Mouse (Mus musculus) leukemia stem cell, adult 10-12 weeks (primary cell): Measurements from ENCODE around the gene Dnm2. TPM values are rescaled to one million over a fixed set of nuclear protein-coding genes. Genes with fewer than 3 reads are reported as not detected.

Experiments used
- polyA plus RNA-seq: library from polyadenylated mRNA; stranded (reverse); fragments of >175 nt; gene quantifications from 2 replicates; pipeline ENCODE4 v1.2.3, GENCODE M21; 2012; ENCODE audit warnings: low replicate concordance

Dnm2 gene
- polyA plus RNA-seq, result 869 and 1,352 TPM in 2 replicates

GRCm38 (mm10) chr9:21424631-21425555 is at the start of gene Dnm2:
TSS of gene Dnm2 (plus strand) at chr9:21424908.

GRCm38 (mm10) chr9:21411669-21412550 is 12.8 kb upstream of the Dnm2 start, which contains the start of gene Qtrt1:
TSS of gene Qtrt1 (plus strand) at chr9:21411837.

GRCm38 (mm10) chr9:21509772-21510688 is 85.3 kb downstream of the Dnm2 start, which contains the start of gene Tmed1:
TSS of gene Tmed1 (minus strand) at chr9:21510252.

GRCm38 (mm10) chr9:21525937-21526633 is 101.4 kb downstream of the Dnm2 start, which contains the start of gene AB124611:
TSS of gene AB124611 (plus strand) at chr9:21526176.

GRCm38 (mm10) chr9:21546789-21547074 is 122.0 kb downstream of the Dnm2 start, which contains the start of gene Carm1:
TSS of gene Carm1 (plus strand) at chr9:21546894.

Other genes starting within 250 kb of the Dnm2 start
- gene Keap1, start 185.5 kb upstream of the Dnm2 start, polyA plus RNA-seq, result 71.0 and 87.9 TPM in 2 replicates
- 2.2 and 3.1 TPM in 2 replicates for gene S1pr5, start 176.5 kb upstream of the Dnm2 start, polyA plus RNA-seq
- 101 and 110 TPM in 2 replicates for gene Atg4d, start 159.6 kb upstream of the Dnm2 start, polyA plus RNA-seq
- gene Kri1, start 136.9 kb upstream of the Dnm2 start, polyA plus RNA-seq, result 19.7 and 21.5 TPM in 2 replicates
- 15.0 and 27.2 TPM in 2 replicates for gene Cdkn2d, start 133.5 kb upstream of the Dnm2 start, polyA plus RNA-seq
- gene Ap1m2, start 112.6 kb upstream of the Dnm2 start, polyA plus RNA-seq, result 0.08 TPM in 1 of 2 replicates, not detected in the other
- 38.6 and 62.0 TPM in 2 replicates for gene Slc44a2, start 104.2 kb upstream of the Dnm2 start, polyA plus RNA-seq
- 37.6 and 56.9 TPM in 2 replicates for gene Ilf3, start 57.0 kb upstream of the Dnm2 start, polyA plus RNA-seq
- gene Qtrt1, start 13.1 kb upstream of the Dnm2 start, polyA plus RNA-seq, result 64.2 and 75.8 TPM in 2 replicates
- 8.2 and 14.3 TPM in 2 replicates for gene Tmed1, start 85.3 kb downstream of the Dnm2 start, polyA plus RNA-seq
- gene AB124611, start 101.3 kb downstream of the Dnm2 start, polyA plus RNA-seq, result 70.9 and 71.6 TPM in 2 replicates
- 276 and 327 TPM in 2 replicates for gene Carm1, start 122.0 kb downstream of the Dnm2 start, polyA plus RNA-seq
- 19.0 and 25.0 TPM in 2 replicates for gene Timm29, start 167.8 kb downstream of the Dnm2 start, polyA plus RNA-seq
- 2.5 and 3.0 TPM in 2 replicates for gene Yipf2, start 167.9 kb downstream of the Dnm2 start, polyA plus RNA-seq
- 291 and 327 TPM in 2 replicates for gene Smarca4, start 191.3 kb downstream of the Dnm2 start, polyA plus RNA-seq